Mouse (Mus musculus): ENCODE results near the gene Dcst1. TPM values are rescaled to one million over a fixed set of nuclear protein-coding genes. Genes with fewer than 3 reads are reported as not detected.

Gene Dcst1
- polyA plus RNA-seq, 1 experiment from 2014 or later: 0.31 TPM

GRCm38 (mm10) chr3:89390699-89391662, 25.9 kb upstream of the Dcst1 start:
- H3K36me3 ChIP-seq (ENCODE audit: control insufficient read depth, insufficient read depth, low read length): no peaks in the 10 kb centered on the region
- ATAC-seq (ENCODE audit: insufficient read depth, low FRiP score, low TSS enrichment): no peak
- H3K4me3 ChIP-seq (ENCODE audit: low read depth, low read length): peak overlapping the region; percentile 48
- no peak for DNase-seq (ENCODE audit: low spot score)
- peak overlapping the region; percentile 56 for H3K9ac ChIP-seq (ENCODE audit: low read length)
- no peaks in the 10 kb centered on the region for H3K9me3 ChIP-seq (ENCODE audit: control insufficient read depth, low read length)
- WGBS: 13% methylated on average over 19 of the region's 19 CpGs
- H3K4me1 ChIP-seq (ENCODE audit: control insufficient read depth, insufficient read depth, low read length): peaks cover 31% of the 10 kb centered on the region
- H3K27me3 ChIP-seq (ENCODE audit: control insufficient read depth, insufficient read depth, low read length): peaks cover 13% of the 10 kb centered on the region
- no peak overlapping the region for H3K27ac ChIP-seq (ENCODE audit: low read depth, low read length)
- peak overlapping the region; percentile 99 for H3K4me2 ChIP-seq (ENCODE audit: low read depth)

- DNase-seq (ENCODE audit: low spot score) (no peak), ATAC-seq (ENCODE audit: insufficient read depth, low FRiP score, low TSS enrichment) (no peak)
- H3K27me3 ChIP-seq (ENCODE audit: control insufficient read depth, insufficient read depth, low read length): peaks cover 8% of the 10 kb centered on the region
- H3K4me3 ChIP-seq (ENCODE audit: low read depth, low read length): no peak overlapping the region
- 73% methylated on average over 5 of the region's 5 CpGs for WGBS
- H3K27ac ChIP-seq (ENCODE audit: low read depth, low read length): no peak overlapping the region
- no peaks in the 10 kb centered on the region for H3K9me3 ChIP-seq (ENCODE audit: control insufficient read depth, low read length)
- H3K36me3 ChIP-seq (ENCODE audit: control insufficient read depth, insufficient read depth, low read length): no peaks in the 10 kb centered on the region
- H3K4me1 ChIP-seq (ENCODE audit: control insufficient read depth, insufficient read depth, low read length): peaks cover 26% of the 10 kb centered on the region
- no peak overlapping the region for H3K9ac ChIP-seq (ENCODE audit: low read length)
- H3K4me2 ChIP-seq (ENCODE audit: low read depth): no peak overlapping the region
Observed at GRCm38 (mm10) chr3:89390111-89390515, 25.1 kb upstream of the Dcst1 start.

GRCm38 (mm10) chr3:89388901-89389740, 24.1 kb upstream of the Dcst1 start:
- H3K27me3 ChIP-seq (ENCODE audit: control insufficient read depth, insufficient read depth, low read length): peaks cover 8% of the 10 kb centered on the region
- ATAC-seq (ENCODE audit: insufficient read depth, low FRiP score, low TSS enrichment) (no peak), DNase-seq (ENCODE audit: low spot score) (no peak)
- 62% methylated on average over 5 of the region's 6 CpGs for WGBS
- H3K9me3 ChIP-seq (ENCODE audit: control insufficient read depth, low read length): no peaks in the 10 kb centered on the region
- H3K27ac ChIP-seq (ENCODE audit: low read depth, low read length): no peak overlapping the region
- H3K4me3 ChIP-seq (ENCODE audit: low read depth, low read length): no peak overlapping the region
- H3K9ac ChIP-seq (ENCODE audit: low read length): no peak overlapping the region
- H3K4me1 ChIP-seq (ENCODE audit: control insufficient read depth, insufficient read depth, low read length): peaks cover 21% of the 10 kb centered on the region
- no peak overlapping the region for H3K4me2 ChIP-seq (ENCODE audit: low read depth)
- H3K36me3 ChIP-seq (ENCODE audit: control insufficient read depth, insufficient read depth, low read length): no peaks in the 10 kb centered on the region

DNA sequence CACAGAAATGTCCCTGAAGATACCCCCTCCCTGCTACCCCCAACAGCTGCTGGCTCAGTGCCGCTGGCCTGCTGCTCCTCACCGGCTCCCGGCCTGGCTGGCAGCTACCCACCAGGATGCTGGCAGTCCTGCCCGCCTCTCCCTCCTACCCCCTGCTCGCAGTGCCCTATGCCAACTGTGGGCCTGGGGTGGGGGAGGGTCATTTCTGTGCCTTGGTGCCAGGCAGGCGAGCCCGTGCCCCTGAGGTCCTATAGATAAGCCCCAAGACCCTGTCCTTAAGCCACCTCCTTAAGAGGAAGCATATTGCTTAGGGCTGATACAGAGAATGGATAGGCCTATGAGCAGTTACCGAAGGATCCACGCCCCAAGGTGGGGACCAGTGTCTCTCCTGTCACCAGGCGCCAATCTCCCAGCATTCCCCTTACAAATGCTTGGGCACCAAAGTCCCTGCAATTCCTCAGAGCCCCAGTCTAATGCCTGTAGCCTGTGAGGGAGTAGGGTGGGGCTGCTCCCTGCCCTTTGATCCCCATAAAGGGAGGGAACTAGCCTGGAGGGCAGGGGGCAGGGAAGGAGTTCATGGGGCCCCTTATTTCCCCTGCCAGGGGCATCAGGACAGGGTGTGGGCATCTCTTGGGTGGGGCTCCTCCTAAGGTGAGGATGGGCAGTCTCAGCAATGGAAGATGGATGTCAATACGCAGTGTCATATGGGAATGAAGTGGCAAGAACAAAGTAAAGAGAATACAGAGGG, 23.3 kb upstream of the Dcst1 start:
- Histone ChIP-seq H3K36me3 (ENCODE audit: control insufficient read depth, insufficient read depth, low read length) (no peaks in the 10 kb centered on the region), H3K27me3 (ENCODE audit: control insufficient read depth, insufficient read depth, low read length) (peaks cover 8% of the 10 kb centered on the region), H3K4me3 (ENCODE audit: low read depth, low read length) (no peak overlapping the region), H3K4me2 (ENCODE audit: low read depth) (no peak overlapping the region), H3K9ac (ENCODE audit: low read length) (no peak overlapping the region), H3K4me1 (ENCODE audit: control insufficient read depth, insufficient read depth, low read length) (peaks cover 17% of the 10 kb centered on the region), H3K9me3 (ENCODE audit: control insufficient read depth, low read length) (no peaks in the 10 kb centered on the region), H3K27ac (ENCODE audit: low read depth, low read length) (no peak overlapping the region)
- no peak for DNase-seq (ENCODE audit: low spot score)
- no peak for ATAC-seq (ENCODE audit: insufficient read depth, low FRiP score, low TSS enrichment)
- 71% methylated on average over 11 of the region's 11 CpGs for WGBS

DNA sequence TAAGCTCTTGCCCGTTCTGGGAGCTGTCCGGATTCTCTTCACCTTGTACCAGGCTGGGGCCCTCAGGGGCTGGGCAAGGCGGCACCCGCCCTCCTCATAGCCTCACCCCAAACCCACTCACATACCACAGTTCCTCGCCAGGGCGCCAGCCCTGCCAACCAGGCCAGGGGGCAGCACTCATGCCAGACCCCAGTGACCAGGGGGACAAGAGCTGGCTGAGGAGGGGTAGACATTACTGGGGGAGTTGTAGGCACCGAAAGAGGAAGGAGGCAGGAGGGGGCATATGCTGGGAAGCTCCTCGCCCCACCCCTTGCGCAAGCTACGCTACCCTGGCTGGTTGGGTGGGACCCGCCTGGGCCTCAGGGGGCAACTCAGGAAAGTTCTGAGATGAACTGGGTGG, 22.6 kb upstream of the Dcst1 start:
- H3K4me2 ChIP-seq (ENCODE audit: low read depth): no peak overlapping the region
- H3K4me3 ChIP-seq (ENCODE audit: low read depth, low read length): no peak overlapping the region
- peaks cover 14% of the 10 kb centered on the region for H3K4me1 ChIP-seq (ENCODE audit: control insufficient read depth, insufficient read depth, low read length)
- no peak overlapping the region for H3K9ac ChIP-seq (ENCODE audit: low read length)
- H3K36me3 ChIP-seq (ENCODE audit: control insufficient read depth, insufficient read depth, low read length): no peaks in the 10 kb centered on the region
- ATAC-seq (ENCODE audit: insufficient read depth, low FRiP score, low TSS enrichment) (no peak), DNase-seq (ENCODE audit: low spot score) (no peak)
- 78% methylated on average over 11 of the region's 11 CpGs for WGBS
- no peaks in the 10 kb centered on the region for H3K9me3 ChIP-seq (ENCODE audit: control insufficient read depth, low read length)
- H3K27ac ChIP-seq (ENCODE audit: low read depth, low read length): no peak overlapping the region
- H3K27me3 ChIP-seq (ENCODE audit: control insufficient read depth, insufficient read depth, low read length): peaks cover 8% of the 10 kb centered on the region

GRCm38 (mm10) chr3:89386438-89387420, 21.7 kb upstream of the Dcst1 start:
- Histone ChIP-seq H3K9me3 (ENCODE audit: control insufficient read depth, low read length) (no peaks in the 10 kb centered on the region), H3K4me1 (ENCODE audit: control insufficient read depth, insufficient read depth, low read length) (peaks cover 9% of the 10 kb centered on the region; the same call in 1 of the 2 replicates), H3K36me3 (ENCODE audit: control insufficient read depth, insufficient read depth, low read length) (no peaks in the 10 kb centered on the region), H3K27ac (ENCODE audit: low read depth, low read length) (no peak overlapping the region), H3K4me2 (ENCODE audit: low read depth) (no peak overlapping the region), H3K4me3 (ENCODE audit: low read depth, low read length) (no peak overlapping the region), H3K27me3 (ENCODE audit: control insufficient read depth, insufficient read depth, low read length) (no peaks in the 10 kb centered on the region), H3K9ac (ENCODE audit: low read length) (no peak overlapping the region)
- ATAC-seq (ENCODE audit: insufficient read depth, low FRiP score, low TSS enrichment) (no peak), DNase-seq (ENCODE audit: low spot score) (no peak)
- WGBS: 58% methylated on average over 17 of the region's 17 CpGs

DNA sequence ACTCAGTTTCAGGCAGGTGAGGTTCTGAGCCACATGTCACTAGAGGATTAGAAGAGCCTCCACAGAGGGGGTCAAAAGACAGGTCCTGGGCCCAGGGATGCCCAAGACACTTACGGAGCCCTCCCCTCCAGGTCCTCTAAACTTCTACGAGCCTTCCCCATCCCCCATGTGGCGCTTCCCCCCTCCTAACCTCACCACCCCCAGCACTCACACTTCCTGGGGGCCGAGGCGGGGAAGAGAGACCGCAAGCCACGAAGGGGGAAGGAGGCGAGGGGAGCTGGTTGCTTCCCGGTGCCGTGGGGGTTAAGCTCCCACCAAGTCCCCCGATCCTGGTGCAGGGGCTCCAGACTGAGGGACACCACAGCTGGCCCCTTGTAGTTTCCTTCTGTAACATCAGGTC, 20.4 kb upstream of the Dcst1 start:
- WGBS: 59% methylated on average over 11 of the region's 11 CpGs
- Histone ChIP-seq H3K9ac (ENCODE audit: low read length) (no peak overlapping the region), H3K4me2 (ENCODE audit: low read depth) (no peak overlapping the region), H3K9me3 (ENCODE audit: control insufficient read depth, low read length) (no peaks in the 10 kb centered on the region), H3K4me1 (ENCODE audit: control insufficient read depth, insufficient read depth, low read length) (no peaks in the 10 kb centered on the region), H3K36me3 (ENCODE audit: control insufficient read depth, insufficient read depth, low read length) (no peaks in the 10 kb centered on the region), H3K27me3 (ENCODE audit: control insufficient read depth, insufficient read depth, low read length) (no peaks in the 10 kb centered on the region), H3K4me3 (ENCODE audit: low read depth, low read length) (no peak overlapping the region), H3K27ac (ENCODE audit: low read depth, low read length) (no peak overlapping the region)
- ATAC-seq (ENCODE audit: insufficient read depth, low FRiP score, low TSS enrichment): no peak
- no peak for DNase-seq (ENCODE audit: low spot score)
